Mouse (Mus musculus) kidney, embryonic 16.5 days (tissue): ENCODE data around the gene Tmem119. TPM values are rescaled to one million over a fixed set of nuclear protein-coding genes. Genes with fewer than 3 reads are reported as not detected.

Experiments used
- ATAC-seq: fragments of 200-750 bp; cut with Nextera tagmentation; 2 replicates; pipeline ENCODE4 v1.8.0; 2017; ENCODE audit warnings: moderate TSS enrichment; ENCODE audit not compliant: low FRiP score, low TSS enrichment
- H3K27ac ChIP-seq: fragments of 300-500 bp; sonication (generic); 2 replicates; pipeline ENCODE4 v1.5.1; 2014; ENCODE audit warnings: low read length
- H3K27me3 ChIP-seq: fragments of 300-500 bp; sonication (generic); 2 replicates; pipeline ENCODE4 v1.6.1; 2014; ENCODE audit warnings: low read length, control low read depth, mixed read lengths; ENCODE audit not compliant: insufficient read depth
- H3K36me3 ChIP-seq: fragments of 300-500 bp; sonication (generic); 2 replicates; pipeline ENCODE4 v1.6.1; 2014; ENCODE audit warnings: low read length, control low read depth, mixed read lengths; ENCODE audit not compliant: insufficient read depth
- H3K4me1 ChIP-seq: fragments of 300-500 bp; sonication (generic); 2 replicates; pipeline ENCODE4 v1.6.1; 2014; ENCODE audit warnings: low read length, control low read depth, mixed read lengths; ENCODE audit not compliant: insufficient read depth
- H3K4me2 ChIP-seq: fragments of 300-500 bp; sonication (generic); replicated peaks from 2 replicates; pipeline ENCODE4 v1.6.1; 2014; ENCODE audit warnings: low read depth, low read length
- H3K4me3 ChIP-seq: fragments of 300-500 bp; sonication (generic); 2 replicates; pipeline ENCODE4 v1.5.1; 2014; ENCODE audit warnings: mild to moderate bottlenecking, low read length
- H3K9ac ChIP-seq: fragments of 300-500 bp; sonication (generic); replicated peaks from 2 replicates; pipeline ENCODE4 v1.6.1; 2014; ENCODE audit warnings: low read length
- H3K9me3 ChIP-seq: fragments of 300-500 bp; sonication (generic); 2 replicates; pipeline ENCODE4 v1.6.1; 2016; ENCODE audit warnings: low read length, control low read depth
- WGBS: fragments of 180-500 bp; shearing (Covaris S2); extraction: QIAGEN DNeasy Blood & Tissue Kit; methylation state at CpG from one replicate; pipeline ENCODE4 v1.1.7; 2014; 5-methylcytosine and 5-hydroxymethylcytosine counted together
- polyA plus RNA-seq: library from polyadenylated mRNA; unstranded; fragments of >200 nt; fragmentation: Nextera tagmentation; extraction: Ambion mirVana; gene quantifications from 2 replicates; pipeline ENCODE4 v1.2.1, GENCODE M21; 2015

The Tmem119 gene
- polyA plus RNA-seq, 1 experiment from 2014 or later, result 51.7 TPM

GRCm38 (mm10) chr5:113764426-113764825, 35.9 kb downstream of the Tmem119 start:
- H3K4me3 ChIP-seq, result no peak overlapping the region
- H3K27me3 ChIP-seq, result no peaks in the 10 kb centered on the region
- H3K9ac ChIP-seq, result no peak overlapping the region
- peaks cover 57% of the 10 kb centered on the region for H3K36me3 ChIP-seq
- no peak for ATAC-seq
- H3K4me2 ChIP-seq, result no peak overlapping the region
- 89% methylated on average over 7 of the region's 7 CpGs for WGBS
- peaks cover 2% of the 10 kb centered on the region; the same call in 1 of the 2 replicates for H3K4me1 ChIP-seq
- H3K9me3 ChIP-seq, result no peaks in the 10 kb centered on the region
- no peak overlapping the region for H3K27ac ChIP-seq

DNA sequence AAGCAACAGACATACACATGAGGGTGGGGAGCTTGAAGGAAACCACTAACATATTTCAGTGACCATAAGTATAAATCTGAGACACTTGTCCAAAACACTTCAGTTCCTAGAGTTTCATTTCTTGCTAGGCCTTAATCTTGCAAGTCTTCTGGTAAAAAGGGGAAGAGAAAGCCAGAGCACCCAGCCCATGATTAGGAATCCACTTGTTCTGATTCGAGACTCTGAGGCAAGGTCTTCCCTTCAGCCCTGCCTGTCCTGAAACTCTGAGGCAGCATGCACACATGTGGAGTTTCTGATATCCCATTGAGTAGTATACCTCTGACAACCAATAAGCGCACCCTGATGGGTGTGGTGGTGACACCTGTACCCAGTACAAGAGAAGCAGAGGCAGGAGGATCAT, 38.7 kb downstream of the Tmem119 start:
- no peak overlapping the region for H3K9ac ChIP-seq
- no peaks in the 10 kb centered on the region for H3K27me3 ChIP-seq
- 91% methylated on average over 2 of the region's 2 CpGs for WGBS
- H3K4me2 ChIP-seq, result no peak overlapping the region
- H3K27ac ChIP-seq, result no peak overlapping the region
- ATAC-seq, result no peak
- no peaks in the 10 kb centered on the region for H3K9me3 ChIP-seq
- H3K4me3 ChIP-seq, result no peak overlapping the region
- H3K36me3 ChIP-seq, result peaks cover 73% of the 10 kb centered on the region
- no peaks in the 10 kb centered on the region for H3K4me1 ChIP-seq

GRCm38 (mm10) chr5:113755347-113756030, 44.8 kb downstream of the Tmem119 start:
- WGBS, result 84% methylated on average over 15 of the region's 15 CpGs
- no peak for ATAC-seq
- Histone ChIP-seq H3K4me1 (no peaks in the 10 kb centered on the region), H3K9me3 (no peaks in the 10 kb centered on the region), H3K4me2 (no peak overlapping the region), H3K4me3 (no peak overlapping the region), H3K36me3 (peaks cover 96% of the 10 kb centered on the region), H3K9ac (no peak overlapping the region), H3K27me3 (no peaks in the 10 kb centered on the region), H3K27ac (no peak overlapping the region)

DNA sequence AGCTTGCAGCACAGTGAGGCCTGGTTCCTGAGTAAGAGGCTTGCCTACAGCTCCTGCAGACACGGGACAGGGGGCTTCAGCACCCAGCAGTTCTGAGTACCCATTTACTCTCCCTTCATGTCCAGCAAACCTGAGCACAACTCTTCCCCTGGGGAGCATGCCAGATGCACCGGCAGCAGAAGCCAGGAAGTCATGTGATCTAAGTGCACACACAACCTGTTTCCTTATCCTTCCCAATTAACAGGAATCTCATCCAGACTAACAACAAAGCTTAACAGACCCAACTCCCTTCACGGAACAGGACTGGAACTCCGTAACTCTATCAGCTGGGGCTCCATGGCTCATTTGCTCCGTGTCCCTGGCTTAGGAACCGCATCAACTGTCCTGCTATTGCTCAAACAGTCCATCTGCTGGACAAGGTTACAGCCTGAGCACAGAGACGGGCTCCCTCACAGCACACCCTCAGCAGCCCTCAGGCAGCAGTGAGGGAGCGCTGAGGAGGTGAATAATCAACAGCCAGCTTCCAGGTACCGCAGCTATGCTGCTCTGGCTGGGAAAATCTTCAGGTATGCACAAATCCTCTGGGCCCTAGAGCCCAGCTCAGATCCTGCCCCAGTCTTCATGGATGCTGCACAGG, 48.7 kb downstream of the Tmem119 start:
- peaks cover 92% of the 10 kb centered on the region for H3K36me3 ChIP-seq
- no peaks in the 10 kb centered on the region for H3K9me3 ChIP-seq
- H3K27me3 ChIP-seq, result no peaks in the 10 kb centered on the region
- WGBS, result 49% methylated on average over 9 of the region's 9 CpGs
- H3K4me2 ChIP-seq, result no peak overlapping the region
- H3K4me1 ChIP-seq, result no peaks in the 10 kb centered on the region
- H3K4me3 ChIP-seq, result no peak overlapping the region
- no peak overlapping the region for H3K27ac ChIP-seq
- ATAC-seq, result no peak
- no peak overlapping the region for H3K9ac ChIP-seq

DNA sequence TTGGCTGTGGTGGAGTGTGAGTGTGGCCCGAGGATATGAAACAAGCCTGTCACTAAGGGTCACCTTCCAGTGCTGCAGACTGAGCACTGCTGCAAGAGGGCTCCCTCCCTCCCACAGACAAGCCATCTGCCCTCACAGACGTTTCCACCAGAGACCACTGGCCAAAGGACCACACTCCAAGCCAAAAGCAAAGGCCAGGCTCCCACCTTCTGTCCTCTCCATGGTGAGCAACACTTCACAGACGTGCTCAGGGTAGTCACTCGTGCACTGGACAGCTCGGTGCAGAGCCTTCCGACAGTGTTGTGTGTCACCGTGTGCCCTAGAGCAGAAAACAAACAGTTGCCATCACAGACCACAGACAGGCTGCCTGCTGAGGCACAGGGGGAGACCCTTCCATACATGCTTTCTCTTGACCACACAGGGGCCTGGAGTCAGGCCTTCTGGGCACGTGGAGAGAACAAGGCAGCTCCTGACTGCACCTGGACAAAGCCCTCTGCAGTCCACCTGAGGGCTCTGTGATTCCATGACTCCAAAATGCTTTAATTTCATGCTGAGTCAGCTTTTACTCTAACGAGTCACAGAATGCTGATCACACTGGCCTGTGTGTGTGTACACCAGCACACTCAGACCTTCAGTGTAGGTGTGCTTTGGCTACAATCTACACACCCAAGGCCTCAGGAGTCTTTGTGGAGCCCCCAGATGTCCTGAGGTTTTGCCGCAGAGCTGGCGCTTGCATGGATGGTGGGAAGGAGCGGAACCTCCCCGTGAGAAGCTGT, 51.6 kb downstream of the Tmem119 start:
- 97% methylated on average over 13 of the region's 13 CpGs for WGBS
- H3K27me3 ChIP-seq, result no peaks in the 10 kb centered on the region
- H3K36me3 ChIP-seq, result peaks cover 92% of the 10 kb centered on the region
- no peak overlapping the region for H3K4me2 ChIP-seq
- no peak overlapping the region for H3K9ac ChIP-seq
- H3K27ac ChIP-seq, result no peak overlapping the region
- no peaks in the 10 kb centered on the region for H3K4me1 ChIP-seq
- H3K4me3 ChIP-seq, result no peak overlapping the region
- 0 out of 2 replicates have a peak, but pooled peaks cover 4% of the 10 kb centered on the region for H3K9me3 ChIP-seq
- ATAC-seq, result no peak

- Histone ChIP-seq H3K9ac (no peak overlapping the region), H3K4me1 (no peaks in the 10 kb centered on the region), H3K9me3 (0 out of 2 replicates have a peak, but pooled peaks cover 4% of the 10 kb centered on the region), H3K36me3 (peaks cover 93% of the 10 kb centered on the region), H3K27me3 (no peaks in the 10 kb centered on the region), H3K27ac (no peak overlapping the region), H3K4me3 (no peak overlapping the region), H3K4me2 (no peak overlapping the region)
- no peak for ATAC-seq
- 97% methylated on average over 5 of the region's 5 CpGs for WGBS
Observed at GRCm38 (mm10) chr5:113747629-113748028, 52.7 kb downstream of the Tmem119 start.

Other genes with a start within 250 kb of the Tmem119 start
- 4.4 and 6.5 TPM in 2 replicates for gene Cmklr1, start 150.1 kb downstream of the Tmem119 start, polyA plus RNA-seq
- gene 1700069L16Rik, start 75.7 kb downstream of the Tmem119 start, polyA plus RNA-seq, result not detected in 2 replicates
- gene Ficd, start 64.7 kb downstream of the Tmem119 start, polyA plus RNA-seq, result 6.1 and 7.0 TPM in 2 replicates
- 54.8 and 62.4 TPM in 2 replicates for gene Sart3, start 28.0 kb downstream of the Tmem119 start, polyA plus RNA-seq
- 107 and 110 TPM in 2 replicates for gene Iscu, start 27.8 kb downstream of the Tmem119 start, polyA plus RNA-seq
- 2.4 TPM in 2 replicates for gene Selplg, start 32.1 kb upstream of the Tmem119 start, polyA plus RNA-seq
- 122 and 126 TPM in 2 replicates for gene Coro1c, start 108.2 kb upstream of the Tmem119 start, polyA plus RNA-seq
- gene Ssh1, start 193.4 kb upstream of the Tmem119 start, polyA plus RNA-seq, result 15.0 and 16.7 TPM in 2 replicates
- 20.4 and 22.5 TPM in 2 replicates for gene Dao, start 203.2 kb upstream of the Tmem119 start, polyA plus RNA-seq